Mouse (Mus musculus) stomach, embryonic 16.5 days (tissue): ENCODE results near the gene Olig2. TPM values are rescaled to one million over a fixed set of nuclear protein-coding genes. Genes with fewer than 3 reads are reported as not detected.

Source experiments
- ATAC-seq: fragments of 200-750 bp; cut with Nextera tagmentation; 2 replicates; pipeline ENCODE4 v1.8.0; 2017; ENCODE audit warnings: moderate number of reproducible peaks, moderate TSS enrichment; ENCODE audit not compliant: insufficient read depth, low FRiP score
- H3K27ac ChIP-seq: fragments of 300-500 bp; sonication (generic); 2 replicates; pipeline ENCODE4 v1.5.1; 2014; ENCODE audit warnings: low read length
- H3K27me3 ChIP-seq: fragments of 300-500 bp; sonication (generic); 2 replicates; pipeline ENCODE4 v1.6.1; 2014; ENCODE audit warnings: low read length, control low read depth, mixed read lengths; ENCODE audit not compliant: control insufficient read depth, insufficient read depth
- H3K36me3 ChIP-seq: fragments of 300-500 bp; sonication (generic); 2 replicates; pipeline ENCODE4 v1.6.1; 2014; ENCODE audit warnings: low read length; ENCODE audit not compliant: control insufficient read depth, insufficient read depth
- H3K4me1 ChIP-seq: fragments of 300-500 bp; sonication (generic); 2 replicates; pipeline ENCODE4 v1.6.1; 2014; ENCODE audit warnings: low read length, control low read depth, mixed read lengths; ENCODE audit not compliant: control insufficient read depth, insufficient read depth
- H3K4me2 ChIP-seq: fragments of 300-500 bp; sonication (generic); 2 replicates; pipeline ENCODE4 v1.6.1; 2014; ENCODE audit warnings: low read depth, low read length, mixed read lengths
- H3K4me3 ChIP-seq: fragments of 300-500 bp; sonication (generic); replicated peaks from 2 replicates; pipeline ENCODE4 v1.5.1; 2014; ENCODE audit warnings: mild to moderate bottlenecking, low read length
- H3K9ac ChIP-seq: fragments of 300-500 bp; sonication (generic); 2 replicates; pipeline ENCODE4 v1.6.1; 2014; ENCODE audit warnings: low read length
- H3K9me3 ChIP-seq: fragments of 300-500 bp; sonication (generic); replicated peaks from 2 replicates; pipeline ENCODE4 v1.6.1; 2016; ENCODE audit warnings: low read length, control low read depth; ENCODE audit not compliant: control insufficient read depth
- WGBS: fragments of 180-500 bp; shearing (Covaris S2); extraction: QIAGEN DNeasy Blood & Tissue Kit; methylation state at CpG from one replicate; pipeline ENCODE4 v1.1.7; 2014; 5-methylcytosine and 5-hydroxymethylcytosine counted together
- polyA plus RNA-seq: library from polyadenylated mRNA; unstranded; fragments of >200 nt; fragmentation: Nextera tagmentation; extraction: Ambion mirVana; gene quantifications from 2 replicates; pipeline ENCODE4 v1.2.1, GENCODE M21; 2015

The Olig2 gene
- polyA plus RNA-seq, 1 experiment from 2014 or later: not detected

DNA sequence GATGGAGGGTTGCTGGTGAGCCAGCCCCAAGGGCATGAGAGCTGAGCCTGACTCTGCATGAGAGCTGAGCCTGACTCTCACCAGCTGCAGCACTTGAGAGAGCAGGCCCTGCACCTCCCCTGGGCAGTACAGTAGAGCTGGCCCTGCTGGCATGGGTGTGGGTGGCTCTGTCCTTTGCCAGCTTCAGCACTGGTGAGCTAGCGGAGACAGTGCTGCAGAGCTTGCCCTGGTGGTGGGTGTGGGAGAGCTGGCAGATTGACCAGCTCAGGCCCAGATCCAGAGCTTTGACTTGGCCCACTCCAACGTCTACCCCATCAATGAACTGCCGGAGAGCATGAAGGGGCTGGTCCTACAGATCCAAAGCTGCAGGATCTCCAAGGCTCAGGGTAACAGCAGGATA lies 22.3 kb upstream of the Olig2 start:
- no peaks in the 10 kb centered on the region for H3K27me3 ChIP-seq
- H3K9me3 ChIP-seq: no peaks in the 10 kb centered on the region
- WGBS: 85% methylated on average over 3 of the region's 3 CpGs
- H3K4me1 ChIP-seq: no peaks in the 10 kb centered on the region
- no peak overlapping the region for H3K9ac ChIP-seq
- no peak for ATAC-seq
- H3K36me3 ChIP-seq: no peaks in the 10 kb centered on the region
- no peak overlapping the region for H3K4me3 ChIP-seq
- H3K27ac ChIP-seq: no peak overlapping the region
- no peak overlapping the region for H3K4me2 ChIP-seq

DNA sequence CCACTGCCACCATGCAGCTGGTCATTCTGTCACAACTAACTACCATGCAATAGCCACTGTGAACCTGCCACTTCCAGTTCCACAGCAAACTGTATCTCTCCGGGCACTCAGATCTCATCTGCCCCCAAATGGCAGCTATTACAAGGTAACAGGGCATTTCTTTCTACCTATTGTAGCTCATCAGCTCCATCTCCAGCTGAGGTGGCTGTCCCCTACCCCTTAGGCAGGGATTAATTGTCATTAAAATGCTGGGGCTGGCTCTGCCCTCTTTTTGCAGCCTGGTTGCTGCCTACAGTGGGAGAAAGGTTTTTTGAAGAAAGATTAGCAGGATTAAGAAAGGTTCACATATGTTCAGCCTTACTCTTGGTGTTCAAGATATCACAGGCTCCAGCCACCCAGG lies 18.9 kb upstream of the Olig2 start:
- Histone ChIP-seq H3K9ac (no peak overlapping the region), H3K36me3 (no peaks in the 10 kb centered on the region), H3K4me1 (no peaks in the 10 kb centered on the region), H3K4me2 (no peak overlapping the region), H3K4me3 (no peak overlapping the region), H3K27ac (no peak overlapping the region), H3K27me3 (peaks cover 3% of the 10 kb centered on the region; the same call in 1 of the 2 replicates), H3K9me3 (no peaks in the 10 kb centered on the region)
- ATAC-seq: no peak
- 78% methylated on average over 1 of the region's 1 CpGs for WGBS

DNA sequence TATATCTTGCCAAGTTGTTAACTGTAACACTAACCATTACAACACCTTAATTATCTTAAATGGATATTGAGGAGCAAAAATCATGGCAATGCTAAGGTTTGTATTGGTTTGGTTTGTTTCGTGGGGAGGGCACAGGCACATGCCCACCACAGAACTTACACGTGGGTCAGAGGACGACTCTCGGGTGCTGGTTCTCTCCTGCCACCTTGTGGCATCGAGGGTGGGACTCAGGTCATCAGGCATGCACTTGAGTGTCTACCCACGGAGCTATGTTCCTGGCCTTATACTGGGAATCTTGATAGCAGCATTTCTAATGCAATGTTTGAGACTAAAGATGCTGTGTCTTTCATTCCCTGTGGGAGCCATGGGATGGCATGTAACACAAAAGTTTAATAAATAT lies 8.2 kb upstream of the Olig2 start:
- no peak overlapping the region for H3K4me2 ChIP-seq
- H3K27me3 ChIP-seq: peaks cover 57% of the 10 kb centered on the region
- 0 out of 2 replicates have a peak, but pooled peaks cover 2% of the 10 kb centered on the region for H3K9me3 ChIP-seq
- no peak overlapping the region for H3K4me3 ChIP-seq
- no peaks in the 10 kb centered on the region for H3K36me3 ChIP-seq
- H3K27ac ChIP-seq: no peak overlapping the region
- WGBS: 37% methylated on average over 6 of the region's 6 CpGs
- H3K9ac ChIP-seq: no peak overlapping the region
- no peak for ATAC-seq
- H3K4me1 ChIP-seq: peaks cover 2% of the 10 kb centered on the region; the same call in 1 of the 2 replicates

DNA sequence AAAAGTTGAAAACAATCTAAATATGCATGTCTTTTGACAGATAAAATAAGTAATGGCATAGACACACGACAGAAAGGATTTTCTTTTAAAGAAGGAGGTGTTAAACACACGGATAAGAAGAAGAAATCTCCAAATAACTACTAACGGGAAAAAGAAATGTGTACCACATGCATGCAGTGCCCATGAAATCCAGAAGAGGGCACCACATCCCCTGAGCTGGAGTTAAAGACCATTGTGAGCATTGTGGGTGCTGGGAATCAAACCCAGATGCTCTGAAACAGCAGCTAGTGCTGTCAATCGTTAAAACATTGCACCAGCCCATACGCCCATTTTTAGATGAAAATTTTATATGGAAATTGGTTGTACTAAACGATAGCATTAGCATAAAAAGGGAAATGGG lies 7.3 kb upstream of the Olig2 start:
- H3K4me3 ChIP-seq: no peak overlapping the region
- no peak overlapping the region for H3K27ac ChIP-seq
- 0 out of 2 replicates have a peak, but pooled peaks cover 2% of the 10 kb centered on the region for H3K9me3 ChIP-seq
- no peak overlapping the region for H3K9ac ChIP-seq
- peaks cover 4% of the 10 kb centered on the region; the same call in 1 of the 2 replicates for H3K4me1 ChIP-seq
- 73% methylated on average over 6 of the region's 6 CpGs for WGBS
- peaks cover 66% of the 10 kb centered on the region for H3K27me3 ChIP-seq
- no peak for ATAC-seq
- H3K4me2 ChIP-seq: no peak overlapping the region
- no peaks in the 10 kb centered on the region for H3K36me3 ChIP-seq

GRCm38 (mm10) chr16:91219246-91219645 lies 6.0 kb upstream of the Olig2 start:
- Histone ChIP-seq H3K4me2 (no peak overlapping the region), H3K4me1 (peaks cover 4% of the 10 kb centered on the region; the same call in 1 of the 2 replicates), H3K4me3 (no peak overlapping the region), H3K27me3 (peaks cover 78% of the 10 kb centered on the region), H3K9me3 (0 out of 2 replicates have a peak, but pooled peaks cover 2% of the 10 kb centered on the region), H3K36me3 (no peaks in the 10 kb centered on the region), H3K27ac (no peak overlapping the region), H3K9ac (no peak overlapping the region)
- no peak for ATAC-seq
- 14% methylated on average over 14 of the region's 14 CpGs for WGBS

GRCm38 (mm10) chr16:91222171-91222642 lies 3.0 kb upstream of the Olig2 start:
- Histone ChIP-seq H3K4me3 (0 out of 2 replicates have a peak overlapping the region, but pooled peaks have one; percentile 14), H3K27ac (no peak overlapping the region), H3K4me1 (peaks cover 11% of the 10 kb centered on the region), H3K27me3 (peaks cover 98% of the 10 kb centered on the region), H3K36me3 (no peaks in the 10 kb centered on the region), H3K9me3 (0 out of 2 replicates have a peak, but pooled peaks cover 2% of the 10 kb centered on the region), H3K4me2 (peak overlapping the region; percentile 11; the same call in 1 of the 2 replicates), H3K9ac (no peak overlapping the region)
- no peak for ATAC-seq
- WGBS: 1% methylated on average over 25 of the region's 25 CpGs

DNA sequence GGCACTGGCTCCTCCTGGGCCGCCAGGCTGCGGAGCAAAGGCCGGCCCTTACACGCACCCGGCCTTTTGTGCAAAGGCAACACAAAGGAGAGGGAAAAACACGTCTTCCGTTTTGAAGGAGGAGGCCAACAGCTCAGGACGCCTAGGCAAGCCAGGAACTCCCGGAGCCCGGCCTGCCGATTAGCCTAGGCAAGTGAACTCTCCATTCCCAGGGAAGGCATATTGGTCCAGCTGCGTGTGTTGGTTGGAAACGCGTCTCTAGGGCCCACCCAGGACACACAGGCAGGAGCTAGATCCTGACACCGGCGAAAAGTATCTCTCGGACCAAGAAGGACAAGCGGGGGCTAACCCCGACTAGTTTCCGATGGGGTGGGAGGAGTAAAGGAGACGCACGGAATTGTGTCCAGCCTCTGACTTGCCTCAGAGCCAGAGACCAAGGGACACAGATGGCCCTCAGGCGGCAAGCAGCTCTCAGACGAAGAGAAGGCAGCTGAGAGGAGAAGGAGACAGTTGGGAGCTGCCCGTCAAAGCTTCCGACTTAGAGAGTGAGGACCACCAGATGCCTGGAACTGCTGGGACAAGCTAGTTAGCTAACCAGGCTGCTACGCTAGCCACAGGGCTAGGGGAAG lies 2.5 kb upstream of the Olig2 start:
- H3K27ac ChIP-seq: no peak overlapping the region
- peaks cover 11% of the 10 kb centered on the region for H3K4me1 ChIP-seq
- 0 out of 2 replicates have a peak overlapping the region, but pooled peaks have one; percentile 14 for H3K4me3 ChIP-seq
- no peak overlapping the region for H3K9ac ChIP-seq
- H3K4me2 ChIP-seq: peak overlapping the region; percentile 11; the same call in 1 of the 2 replicates
- no peaks in the 10 kb centered on the region for H3K36me3 ChIP-seq
- under 1% methylated on average over 27 of the region's 27 CpGs for WGBS
- H3K9me3 ChIP-seq: 0 out of 2 replicates have a peak, but pooled peaks cover 2% of the 10 kb centered on the region
- no peak for ATAC-seq
- H3K27me3 ChIP-seq: peaks cover 98% of the 10 kb centered on the region

DNA sequence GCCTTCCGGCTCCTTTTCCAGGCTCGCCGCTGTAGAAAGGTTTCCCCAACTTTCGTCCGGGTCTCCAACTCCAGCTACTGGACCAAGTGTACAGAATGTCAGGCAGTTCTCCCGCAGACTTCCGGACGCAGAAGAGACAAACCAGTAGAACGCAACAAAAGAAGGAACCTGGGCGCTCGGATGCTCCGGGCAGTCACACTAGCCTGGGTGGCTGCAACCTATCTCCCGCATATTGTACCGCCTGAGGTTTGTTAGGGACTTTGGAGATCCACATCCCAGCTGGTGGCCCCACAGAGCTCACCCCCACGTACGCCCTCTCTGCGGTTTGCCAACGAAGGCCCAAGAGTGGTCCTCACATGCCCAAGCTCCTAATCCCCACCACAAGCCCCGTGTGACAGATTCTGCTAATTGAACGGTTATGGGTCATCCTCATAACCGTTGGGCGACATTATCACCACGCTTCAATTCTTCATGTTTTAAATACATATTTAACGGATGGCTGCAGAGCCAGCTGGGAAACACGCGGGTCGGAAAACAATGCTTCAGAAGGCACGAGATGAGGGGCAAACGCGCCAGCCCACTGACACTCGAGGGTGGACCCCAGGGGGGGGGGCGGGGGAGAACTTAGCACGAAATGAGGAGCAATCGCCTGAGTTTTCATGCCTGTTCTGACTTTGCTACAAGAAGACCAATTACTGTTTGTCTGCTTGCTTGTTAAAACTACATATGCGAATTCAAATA lies 1.8 kb upstream of the Olig2 start:
- 2% methylated on average over 35 of the region's 35 CpGs for WGBS

DNA sequence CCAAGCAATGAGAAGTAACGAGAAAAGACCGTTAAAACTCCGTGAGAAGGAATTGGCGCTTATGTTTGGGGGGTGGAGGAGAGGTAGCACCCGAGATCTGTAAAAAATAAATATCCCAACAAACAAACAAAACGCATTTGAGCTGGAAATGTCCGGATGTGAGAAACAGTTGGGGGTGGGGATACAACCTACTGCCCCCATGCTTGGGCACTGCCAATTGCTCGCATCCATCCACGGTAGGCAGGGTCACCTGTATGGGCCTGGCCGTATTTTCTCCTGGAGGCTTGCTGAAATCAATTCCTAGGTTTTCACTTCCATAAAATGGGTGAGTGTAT lies 1.2 kb upstream of the Olig2 start:
- Histone ChIP-seq H3K27ac (no peak overlapping the region), H3K9ac (no peak overlapping the region), H3K4me3 (no peak overlapping the region), H3K9me3 (no peaks in the 10 kb centered on the region), H3K4me1 (peaks cover 11% of the 10 kb centered on the region), H3K27me3 (peaks cover 99% of the 10 kb centered on the region), H3K36me3 (no peaks in the 10 kb centered on the region), H3K4me2 (no peak overlapping the region)
- 5% methylated on average over 10 of the region's 10 CpGs for WGBS
- ATAC-seq: no peak

More for the DNA sequence above, 1.8 kb upstream of the Olig2 start:
- peaks cover 99% of the 10 kb centered on the region for H3K27me3 ChIP-seq
- no peaks in the 10 kb centered on the region for H3K9me3 ChIP-seq
- no peak overlapping the region for H3K4me2 ChIP-seq
- H3K36me3 ChIP-seq: no peaks in the 10 kb centered on the region
- no peak for ATAC-seq
- no peak overlapping the region for H3K27ac ChIP-seq
- H3K9ac ChIP-seq: no peak overlapping the region
- no peak overlapping the region for H3K4me3 ChIP-seq
- H3K4me1 ChIP-seq: peaks cover 11% of the 10 kb centered on the region
